Mouse (Mus musculus): ENCODE measurements around the gene D10Wsu102e.

- TF ChIP-seq GATA1 (IDR thresholded peaks at IDR 0.05; ENCODE audit: borderline replicate concordance, low read length) (no peak), FLI1 (IDR thresholded peaks at IDR 0.05; ENCODE audit: low read length) (no peak)
These were observed 28.2 kb upstream of the D10Wsu102e start for GRCm38 (mm10) chr10:83331811-83332210.
